Mouse (Mus musculus) ES-E14 (cell line): ENCODE measurements around the gene Gbgt1.

Experiments
- HCFC1 ChIP-seq: IDR thresholded peaks from 2 replicates; pipeline ENCODE4 v1.6.1; 2012; ENCODE audit warnings: low read length, inconsistent platforms, borderline replicate concordance; ENCODE audit not compliant: insufficient read depth
- MAFK ChIP-seq: IDR thresholded peaks from 2 replicates; pipeline ENCODE4 v1.6.1; 2014; ENCODE audit warnings: mild to moderate bottlenecking, low read depth, low read length, inconsistent platforms; ENCODE audit not compliant: insufficient read depth
- ZNF384 ChIP-seq: IDR thresholded peaks from 2 replicates; pipeline ENCODE4 v1.6.1; 2012; ENCODE audit warnings: low read depth, low read length, inconsistent platforms

DNA sequence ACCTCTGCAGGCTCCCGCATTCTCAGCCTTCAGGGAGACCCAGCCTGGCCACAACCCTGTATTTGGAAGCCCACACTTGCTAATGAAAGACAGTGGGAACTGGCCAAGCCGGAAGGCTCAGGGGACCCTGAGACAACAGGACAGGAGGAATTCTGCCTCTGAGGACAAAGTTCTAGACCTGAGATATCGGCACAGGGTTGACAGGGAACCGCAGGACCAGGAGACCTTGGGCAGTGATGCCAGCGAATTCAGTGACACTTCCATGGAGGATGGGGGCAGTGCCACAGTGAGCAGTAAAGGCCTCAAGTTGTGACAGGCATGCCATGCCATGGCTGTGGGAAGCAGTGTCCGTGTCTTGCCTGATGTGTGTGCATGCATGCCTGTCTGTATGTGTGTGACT, 43.2 kb upstream of the Gbgt1 start:
- TF ChIP-seq ZNF384 = no peak
- no peak for TF ChIP-seq HCFC1
- TF ChIP-seq MAFK = no peak
